Mouse (Mus musculus) urinary bladder, postnatal 4 days (tissue): Measurements from ENCODE around the gene Stab1.

ENCODE experiments used
- DNase-seq, 2 experiments: peaks; one replicate each; pipeline ENCODE4 v3.0.0; 2021 to 2022; ENCODE audit warnings: low spot score in 2 of 2

Gene Stab1

DNA sequence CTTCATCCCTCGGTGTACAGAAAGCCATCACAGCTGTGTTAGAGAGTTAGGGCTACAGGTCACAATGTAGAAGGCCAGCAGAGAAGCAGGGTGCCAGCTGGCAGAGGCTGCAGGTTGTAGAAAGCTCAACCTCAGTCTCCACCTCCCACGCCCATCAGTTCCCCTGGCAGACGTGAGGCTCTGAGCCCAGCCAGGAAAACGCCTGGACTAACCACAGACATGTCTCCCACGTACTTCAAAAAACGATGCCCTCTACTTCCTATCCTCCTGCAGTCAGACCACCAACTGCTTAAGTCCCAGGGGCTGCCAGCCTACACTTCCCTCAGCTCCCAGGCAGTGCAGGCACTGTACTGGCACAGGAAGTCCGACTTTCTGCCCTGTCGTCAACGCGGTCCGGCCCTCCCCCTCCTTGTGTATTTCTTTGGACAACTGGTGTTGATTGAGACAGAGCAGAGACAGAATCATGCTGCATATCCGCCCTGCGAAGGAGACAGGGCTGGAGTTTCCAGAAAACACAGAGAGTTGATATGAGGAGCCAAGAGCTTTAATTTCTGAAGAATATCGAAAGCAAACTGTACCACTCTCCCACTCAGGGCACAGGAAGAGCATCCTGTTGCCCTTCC, 26.6 kb upstream of the Stab1 start:
- DNase-seq = peak; percentile 73 to 74

DNA sequence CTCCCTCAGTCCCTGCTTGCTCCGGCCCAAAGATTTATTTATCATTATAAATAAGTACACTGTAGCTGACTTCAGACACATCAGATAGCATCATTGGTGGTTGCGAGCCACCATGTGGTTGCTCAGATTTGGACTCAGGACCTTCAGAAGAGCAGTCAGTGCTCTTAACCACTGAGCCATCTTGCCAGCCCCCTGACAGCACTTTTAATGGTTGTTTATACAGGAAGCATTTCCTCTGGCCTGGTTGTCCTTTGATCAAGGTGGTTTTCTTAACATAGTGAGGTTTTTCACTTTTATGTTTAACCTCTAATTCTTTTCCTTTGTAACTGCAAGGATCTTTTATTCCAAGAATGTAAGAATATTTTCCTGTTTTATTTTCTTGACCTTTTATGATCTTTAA, 26.0 kb upstream of the Stab1 start:
- DNase-seq = no peak

DNA sequence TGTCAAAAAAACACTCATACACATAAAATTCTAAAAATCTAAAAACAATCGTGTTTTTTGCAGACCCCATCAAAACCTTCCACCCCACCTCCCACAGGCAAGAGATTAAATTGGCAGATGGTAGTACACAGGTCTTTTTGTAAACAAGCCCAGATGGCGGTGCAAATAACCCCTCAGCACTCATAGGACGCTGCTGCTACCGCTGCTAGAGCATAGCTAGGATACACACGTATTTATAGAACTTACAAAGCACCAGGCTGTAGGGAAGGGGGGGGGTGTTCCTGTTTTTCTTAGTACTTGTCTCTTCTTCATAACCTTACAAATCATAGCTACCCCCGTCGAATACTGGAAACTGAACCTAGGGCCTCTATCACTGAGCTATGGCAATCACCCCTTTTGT, 25.4 kb upstream of the Stab1 start:
- no peak for DNase-seq

DNA sequence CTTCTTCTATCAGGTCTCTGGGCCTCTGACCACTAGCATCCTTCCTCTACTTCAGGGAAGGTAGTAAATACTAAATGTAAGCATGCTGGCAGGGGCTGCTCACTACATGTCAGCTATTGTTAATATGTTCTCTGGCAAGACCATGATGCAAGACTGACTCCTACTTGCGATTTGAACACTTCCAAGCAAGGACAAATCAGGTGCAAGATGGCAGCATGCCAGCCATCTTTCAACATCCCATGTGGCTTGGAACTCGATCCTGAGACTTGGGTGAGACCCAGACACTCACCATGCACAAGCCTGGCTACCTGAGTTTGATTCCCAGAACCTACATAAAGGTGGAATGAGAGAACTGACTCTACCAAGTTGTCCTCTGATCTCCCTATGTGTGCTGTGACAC, 23.5 kb upstream of the Stab1 start:
- DNase-seq = no peak

- DNase-seq = no peak
Measured at GRCm38 (mm10) chr14:31189348-31189747, 20.9 kb upstream of the Stab1 start.

- DNase-seq = no peak
Measured at GRCm38 (mm10) chr14:31188771-31189181, 20.3 kb upstream of the Stab1 start.

DNA sequence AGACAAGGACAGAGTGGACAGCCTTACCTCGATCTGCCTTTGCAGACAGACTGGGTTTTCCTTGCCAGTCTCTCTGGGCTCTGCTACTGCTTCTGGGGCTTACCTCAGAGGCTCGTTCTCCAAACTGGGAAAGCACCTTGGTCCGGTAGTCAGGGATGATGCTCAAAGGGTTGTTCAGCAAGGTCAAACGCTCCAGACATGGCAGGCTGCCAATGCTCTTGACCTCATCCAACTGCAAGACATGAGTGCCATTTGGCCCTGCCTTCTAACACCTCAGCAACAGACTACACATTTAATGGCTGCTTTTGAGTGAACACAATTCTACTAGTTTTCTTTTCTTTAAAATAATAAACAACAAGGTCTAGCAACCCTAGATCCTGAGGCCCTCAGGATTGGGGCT, 18.2 kb upstream of the Stab1 start:
- no peak for DNase-seq

DNA sequence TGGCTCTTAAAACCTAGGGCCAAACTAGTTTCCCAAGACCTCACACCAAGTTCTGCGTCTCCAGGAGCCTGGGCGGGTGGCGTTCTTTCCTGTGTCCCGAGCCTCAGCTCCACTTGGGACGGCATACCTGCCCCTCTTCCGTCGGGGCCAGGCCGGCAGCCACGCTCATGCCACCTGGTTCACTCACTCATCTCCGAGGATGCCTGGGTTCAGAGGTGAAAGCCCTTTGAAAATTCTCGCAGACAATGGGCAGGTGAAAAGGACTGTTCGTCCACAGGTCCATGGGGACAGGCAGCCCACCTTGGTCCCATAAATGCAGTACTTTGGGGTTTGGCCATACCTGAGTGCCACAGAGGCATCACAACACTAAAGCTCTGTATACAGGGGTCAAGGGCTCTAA, 15.8 kb upstream of the Stab1 start:
- DNase-seq = no peak

- DNase-seq = no peak
Measured at GRCm38 (mm10) chr14:31183541-31183940, 15.1 kb upstream of the Stab1 start.

DNA sequence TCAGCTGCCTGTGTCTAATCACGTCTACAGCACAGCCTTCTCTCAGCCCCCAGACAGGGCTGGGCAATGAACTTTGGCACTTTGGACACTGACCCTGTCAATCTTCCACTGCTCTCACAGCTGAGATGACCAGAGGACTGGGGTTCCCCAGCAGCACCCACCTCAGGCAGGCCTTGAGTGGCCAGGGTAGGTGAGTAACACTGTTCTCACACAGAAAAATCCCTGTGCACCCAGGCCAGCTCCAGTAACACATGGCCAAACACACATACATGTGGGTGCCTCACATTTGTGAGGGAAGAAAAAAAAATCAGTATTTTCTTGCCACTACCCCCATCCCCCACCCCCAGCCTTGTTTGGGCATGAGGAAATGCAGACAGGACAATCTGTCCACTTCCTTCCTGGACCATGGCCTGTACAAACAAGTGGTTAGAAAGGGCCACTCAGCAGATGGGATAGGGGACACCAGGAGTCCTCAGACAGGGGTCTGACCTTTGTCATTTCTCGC, 14.4 kb upstream of the Stab1 start:
- no peak for DNase-seq

- no peak for DNase-seq
Measured at GRCm38 (mm10) chr14:31181512-31181911, 13.1 kb upstream of the Stab1 start.

- DNase-seq = no peak
Measured at GRCm38 (mm10) chr14:31179677-31180365, 11.4 kb upstream of the Stab1 start.

DNA sequence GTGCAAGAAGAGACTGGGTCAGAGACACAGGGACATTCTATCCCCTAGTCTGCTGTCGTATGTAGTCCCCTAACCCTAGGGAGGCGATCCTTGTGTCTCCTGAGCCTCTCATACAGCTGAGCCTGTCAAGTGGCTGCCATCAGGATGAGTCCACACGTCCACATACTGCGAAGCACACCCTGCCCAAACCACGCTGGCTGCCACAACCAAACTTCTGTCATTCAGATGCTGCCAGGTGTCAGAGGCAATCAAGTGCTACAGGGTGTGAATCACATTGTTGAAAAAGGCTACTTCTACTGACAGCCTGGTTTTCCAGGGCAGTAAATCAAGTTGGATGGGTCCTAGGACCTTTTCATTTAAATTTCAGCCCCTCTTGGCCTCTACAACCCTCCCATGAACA, 9.3 kb upstream of the Stab1 start:
- DNase-seq = no peak

GRCm38 (mm10) chr14:31177287-31177686, 8.8 kb upstream of the Stab1 start:
- DNase-seq = no peak

DNA sequence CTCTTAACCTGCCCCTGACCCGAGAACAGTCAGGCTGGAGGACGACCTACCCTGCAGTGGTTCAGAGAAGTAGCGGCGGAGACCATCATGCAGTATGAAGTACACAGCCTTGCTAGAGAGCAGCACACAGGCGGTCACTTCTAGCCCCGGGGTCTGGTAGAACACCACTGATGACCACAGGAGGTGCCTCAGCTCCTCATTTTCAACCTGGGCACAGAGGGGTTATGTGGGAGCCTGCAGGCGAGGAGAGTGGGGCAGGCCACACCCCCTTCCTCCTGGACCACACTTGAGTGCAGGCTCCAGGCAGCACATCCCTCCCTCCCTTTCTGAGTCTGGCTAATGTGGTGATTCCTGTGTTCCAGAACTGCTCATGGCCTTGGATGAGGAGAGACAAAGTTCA, 5.1 kb upstream of the Stab1 start:
- no peak for DNase-seq

DNA sequence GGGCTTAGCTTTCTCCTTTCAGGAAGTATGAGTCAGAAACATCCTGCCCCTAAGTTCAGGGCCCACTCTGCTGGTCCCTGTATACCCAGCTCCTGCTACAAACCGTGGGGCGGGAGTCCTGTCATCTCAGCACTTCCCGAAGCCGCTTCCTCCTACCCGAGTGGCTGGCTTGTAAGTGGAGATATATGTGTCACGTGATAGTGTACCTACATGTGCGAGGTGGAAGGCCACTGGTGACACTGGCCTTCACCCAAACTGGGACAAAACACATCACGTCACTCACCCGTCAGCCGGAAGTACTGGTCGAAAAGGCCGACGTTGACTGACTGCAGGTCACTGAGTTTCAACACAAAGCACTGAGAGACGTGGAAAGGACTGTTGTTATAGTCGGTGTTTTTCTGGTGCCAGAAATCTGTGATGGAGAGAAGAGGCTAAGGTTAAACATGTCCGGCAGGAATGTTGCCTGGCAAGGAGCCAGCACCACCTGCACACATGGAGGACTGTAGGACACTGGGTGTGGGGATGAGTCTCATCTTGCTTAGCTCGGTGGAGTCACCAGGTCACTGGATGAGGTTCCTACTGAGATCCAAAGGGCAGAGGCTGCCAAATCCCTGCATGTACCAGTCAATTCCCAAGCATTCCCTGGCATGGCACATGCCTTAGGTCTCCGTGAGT, 4.5 kb upstream of the Stab1 start:
- no peak for DNase-seq

DNA sequence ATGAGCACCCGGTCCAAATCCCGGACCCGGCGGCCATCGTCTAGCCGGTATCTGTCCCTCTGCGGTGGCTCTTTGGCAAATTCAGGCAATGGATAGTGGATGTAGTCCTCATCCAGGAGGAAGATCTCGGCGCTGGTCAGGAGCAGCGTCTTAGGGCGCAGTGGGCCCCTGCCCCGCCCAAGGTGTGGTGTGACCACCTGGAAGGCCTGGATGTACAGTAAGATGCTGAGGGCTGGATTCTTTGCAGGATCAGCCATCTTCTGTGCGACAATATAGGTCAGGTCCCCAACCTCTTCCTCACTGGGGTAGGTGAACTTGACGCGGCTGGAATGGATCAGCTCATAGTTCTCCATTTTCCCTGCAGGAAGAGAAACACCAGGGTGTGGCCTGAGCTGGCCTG, 3.4 kb upstream of the Stab1 start:
- DNase-seq = no peak

GRCm38 (mm10) chr14:31171386-31171785, 2.9 kb upstream of the Stab1 start:
- no peak for DNase-seq

GRCm38 (mm10) chr14:31170963-31171362, 2.5 kb upstream of the Stab1 start:
- no peak for DNase-seq

- DNase-seq = no peak
Measured at GRCm38 (mm10) chr14:31169508-31169907, 1.1 kb upstream of the Stab1 start.

- DNase-seq = no peak
Measured at GRCm38 (mm10) chr14:31166827-31167226, 1.6 kb downstream of the Stab1 start.

- DNase-seq = no peak
Measured at GRCm38 (mm10) chr14:31165991-31166630, 2.3 kb downstream of the Stab1 start.

- DNase-seq = no peak
Measured at GRCm38 (mm10) chr14:31165458-31165857, 3.0 kb downstream of the Stab1 start.
